8 mouse cellular contexts compared by ENCODE assay signal in the genomic region with DNA sequence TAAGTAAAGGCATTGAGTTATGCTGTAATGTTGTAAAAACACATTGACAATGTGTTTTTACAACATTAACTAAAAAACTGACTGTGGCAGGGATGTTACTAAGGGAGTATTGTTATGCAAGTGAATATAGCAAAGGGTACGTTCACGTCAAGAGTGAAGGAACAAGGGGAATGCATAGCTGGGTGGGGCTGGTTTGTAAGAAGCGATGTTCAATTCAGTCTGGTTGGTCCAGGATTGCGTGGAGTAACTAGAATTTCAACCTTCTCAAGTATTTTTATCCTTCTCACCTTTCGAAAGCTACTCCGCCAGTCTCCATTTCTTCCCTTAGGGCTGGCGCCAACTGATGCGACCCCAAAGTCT. TPM values are rescaled to one million over a fixed set of nuclear protein-coding genes. Genes with fewer than 3 reads are reported as not detected.
DNase-seq lines count a peak whose midpoint lies in the region; ATAC-seq and TF ChIP-seq lines count a peak whose summit lies in the region.

No protein-coding gene starts in this region.

- no peaks in the 10 kb centered on the region for H3K36me3 ChIP-seq in testis, adult 2 months (ENCODE audit: control insufficient read depth, insufficient read depth, low read length)
- no peaks in the 10 kb centered on the region for H3K36me3 ChIP-seq in limb, embryonic 15.5 days

- no peak for DNase-seq in cerebellum, adult 2 months
- DNase-seq in cerebellum, adult 18-20 months, result no peak
- no peak for DNase-seq in testis, postnatal 10 days (ENCODE audit: low spot score)
- no peak for DNase-seq in thymus, postnatal 0 days (ENCODE audit: low spot score)
- no peak for DNase-seq in ovary, postnatal 36 days (ENCODE audit: low spot score)
- no peak for DNase-seq in adrenal gland, postnatal 10 days

- no peak for TF ChIP-seq CTCF in cerebellum, adult 2 months (IDR thresholded peaks at IDR 0.05; ENCODE audit: borderline replicate concordance, insufficient read depth, low read depth, low read length)
- TF ChIP-seq CTCF in testis, adult 2 months (IDR thresholded peaks at IDR 0.05; ENCODE audit: control insufficient read depth, insufficient read depth, insufficient replicate concordance, low read depth, low read length), result no peak

- H3K9me3 ChIP-seq in limb, embryonic 15.5 days, result no peaks in the 10 kb centered on the region

- H3K4me1 ChIP-seq in cerebellum, adult 2 months (ENCODE audit: control insufficient read depth, insufficient read depth, low read length), result peaks cover 5% of the 10 kb centered on the region; the same call in 1 of the 2 replicates
- H3K4me1 ChIP-seq in testis, adult 2 months (ENCODE audit: control insufficient read depth, insufficient read depth, low read length), result peaks cover 5% of the 10 kb centered on the region
- H3K4me1 ChIP-seq in limb, embryonic 15.5 days, result peaks cover 19% of the 10 kb centered on the region

- TF ChIP-seq POLR2A in cerebellum, adult 2 months (IDR thresholded peaks at IDR 0.05; ENCODE audit: borderline replicate concordance, insufficient read depth, low read length), result no peak
- TF ChIP-seq POLR2A in testis, adult 2 months (IDR thresholded peaks at IDR 0.05; ENCODE audit: control insufficient read depth, low read depth, low read length), result no peak

- H3K27me3 ChIP-seq in cerebellum, adult 2 months (ENCODE audit: control insufficient read depth, insufficient read depth, low read length), result no peaks in the 10 kb centered on the region
- H3K27me3 ChIP-seq in testis, adult 2 months (ENCODE audit: control insufficient read depth, insufficient read depth, low read length), result no peaks in the 10 kb centered on the region
- H3K27me3 ChIP-seq in limb, embryonic 15.5 days, result no peaks in the 10 kb centered on the region

- 2% methylated on average over 8 of the region's 8 CpGs for WGBS in cerebellum, adult 2 months
- under 1% methylated on average over 8 of the region's 8 CpGs for WGBS in limb, embryonic 15.5 days

- peak overlapping the region; percentile 76 for H3K4me2 ChIP-seq in limb, embryonic 15.5 days

- H3K27ac ChIP-seq in cerebellum, adult 2 months (ENCODE audit: insufficient read depth, low read length), result peak overlapping the region; percentile 60
- H3K27ac ChIP-seq in testis, adult 2 months (ENCODE audit: control insufficient read depth, insufficient read depth, low read depth, low read length), result peak overlapping the region; percentile 88
- peak overlapping the region; percentile 95 for H3K27ac ChIP-seq in limb, embryonic 15.5 days

- ATAC-seq in limb, embryonic 15.5 days (ENCODE audit: insufficient number of reproducible peaks, low FRiP score, low TSS enrichment, low read depth), result peak; percentile 33; the same call in 1 of the 2 replicates

- H3K9ac ChIP-seq in limb, embryonic 15.5 days, result peak overlapping the region; percentile 84; the same call in 1 of the 2 replicates

- H3K4me3 ChIP-seq in cerebellum, adult 2 months (replicated peaks; ENCODE audit: insufficient read depth, low read depth, low read length), result peak overlapping the region; percentile 98
- H3K4me3 ChIP-seq in testis, adult 2 months (ENCODE audit: control insufficient read depth, low read depth, low read length), result peak overlapping the region; percentile 97
- H3K4me3 ChIP-seq in limb, embryonic 15.5 days, result peak overlapping the region; percentile 94

RNA-seq across cellular contexts. Expression of a gene that starts 0.4 kb away (rescaled TPM):
- polyA plus RNA-seq in cerebellum, adult 2 months (2012; rRNA removed), result 26.3 and 30.0 TPM in 2 replicates
- polyA plus RNA-seq in testis, adult 2 months (2012; rRNA removed), result 46.0 and 46.1 TPM in 2 replicates
- 21.0 and 24.7 TPM in 2 replicates for polyA plus RNA-seq in limb, embryonic 15.5 days (2015; fragmentation: Nextera tagmentation; extraction: Ambion mirVana)
- 12.2 and 17.7 TPM in 2 replicates for polyA plus RNA-seq in thymus, postnatal 0 days (2015; fragmentation: Nextera tagmentation; extraction: Ambion mirVana)
- total RNA-seq in adrenal gland, postnatal 10 days (2021), result 10 to 100 TPM; 32.3 to 33.4 TPM

RNA-seq across cellular contexts. Expression of a gene that starts 45.6 kb away (rescaled TPM):
- polyA plus RNA-seq in cerebellum, adult 2 months (2012; rRNA removed), result 33.3 and 33.6 TPM in 2 replicates
- polyA plus RNA-seq in testis, adult 2 months (2012; rRNA removed), result 3.3 and 4.1 TPM in 2 replicates
- 35.8 and 37.0 TPM in 2 replicates for polyA plus RNA-seq in limb, embryonic 15.5 days (2015; fragmentation: Nextera tagmentation; extraction: Ambion mirVana)
- 58.7 and 61.6 TPM in 2 replicates for polyA plus RNA-seq in thymus, postnatal 0 days (2015; fragmentation: Nextera tagmentation; extraction: Ambion mirVana)
- total RNA-seq in adrenal gland, postnatal 10 days (2021), result 10 to 100 TPM; 31.7 to 35.0 TPM

RNA-seq across cellular contexts. Expression of a gene that starts 57.9 kb away (rescaled TPM):
- 22.5 and 24.4 TPM in 2 replicates for polyA plus RNA-seq in cerebellum, adult 2 months (2012; rRNA removed)
- polyA plus RNA-seq in testis, adult 2 months (2012; rRNA removed), result 0.93 and 1.1 TPM in 2 replicates
- polyA plus RNA-seq in limb, embryonic 15.5 days (2015; fragmentation: Nextera tagmentation; extraction: Ambion mirVana), result 33.5 and 33.6 TPM in 2 replicates
- polyA plus RNA-seq in thymus, postnatal 0 days (2015; fragmentation: Nextera tagmentation; extraction: Ambion mirVana), result 8.9 and 9.6 TPM in 2 replicates
- total RNA-seq in adrenal gland, postnatal 10 days (2021), result 10 to 100 TPM; 13.0 to 17.1 TPM
